Mouse (Mus musculus) heart, embryonic 16.5 days (tissue): ENCODE data around the gene Ndrg3. TPM values are rescaled to one million over a fixed set of nuclear protein-coding genes. Genes with fewer than 3 reads are reported as not detected.
A peak's percentile ranks its signal among the peaks of the same experiment; 100 is the strongest.

Source experiments
- ATAC-seq: fragments of 200-750 bp; cut with Nextera tagmentation; replicated peaks from 2 replicates; pipeline ENCODE4 v1.8.0; 2017; ENCODE audit warnings: moderate number of reproducible peaks; ENCODE audit not compliant: insufficient read depth, low FRiP score; ENCODE audit errors: extremely low read depth
- H3K27ac ChIP-seq: fragments of 300-500 bp; sonication (generic); 2 replicates; pipeline ENCODE4 v1.5.1; 2014; ENCODE audit warnings: mild to moderate bottlenecking, low read length, control low read depth, moderate library complexity
- H3K27me3 ChIP-seq: fragments of 300-500 bp; sonication (generic); 2 replicates; pipeline ENCODE4 v1.6.1; 2014; ENCODE audit warnings: low read length, mixed read lengths; ENCODE audit not compliant: control insufficient read depth, insufficient read depth
- H3K36me3 ChIP-seq: fragments of 300-500 bp; sonication (generic); 2 replicates; pipeline ENCODE4 v1.6.1; 2014; ENCODE audit not compliant: control insufficient read depth, insufficient read depth
- H3K4me1 ChIP-seq: fragments of 300-500 bp; sonication (generic); 2 replicates; pipeline ENCODE4 v1.6.1; 2014; ENCODE audit warnings: low read length, mixed read lengths; ENCODE audit not compliant: control insufficient read depth, insufficient read depth
- H3K4me2 ChIP-seq: fragments of 300-500 bp; sonication (generic); 2 replicates; pipeline ENCODE4 v1.6.1; 2014; ENCODE audit warnings: low read depth, mild to moderate bottlenecking, control low read depth, low read length
- H3K4me3 ChIP-seq: fragments of 300-500 bp; sonication (generic); 2 replicates; pipeline ENCODE4 v1.5.1; 2014; ENCODE audit warnings: mild to moderate bottlenecking, control low read depth, low read length
- H3K9ac ChIP-seq: fragments of 300-500 bp; sonication (generic); 2 replicates; pipeline ENCODE4 v1.6.1; 2014; ENCODE audit warnings: low read length, control low read depth
- H3K9me3 ChIP-seq: fragments of 300-500 bp; sonication (generic); replicated peaks from 2 replicates; pipeline ENCODE4 v1.6.1; 2016; ENCODE audit warnings: low read length; ENCODE audit not compliant: control insufficient read depth
- WGBS: fragments of 180-500 bp; shearing (Covaris S2); extraction: QIAGEN DNeasy Blood & Tissue Kit; methylation state at CpG from one replicate; pipeline ENCODE4 v1.1.7; 2014; 5-methylcytosine and 5-hydroxymethylcytosine counted together
- polyA plus RNA-seq: library from polyadenylated mRNA; unstranded; fragments of >200 nt; fragmentation: Nextera tagmentation; extraction: Ambion mirVana; gene quantifications from 2 replicates; pipeline ENCODE4 v1.2.1, GENCODE M21; 2015

Ndrg3 gene
- polyA plus RNA-seq, 1 experiment from 2014 or later = 60.0 TPM

GRCm38 (mm10) chr2:157028261-157028660 lies 36.4 kb upstream of the Ndrg3 start:
- Histone ChIP-seq H3K4me3 (no peak overlapping the region), H3K27ac (peak overlapping the region; percentile 65), H3K4me2 (no peak overlapping the region), H3K4me1 (peaks cover 6% of the 10 kb centered on the region), H3K36me3 (peaks cover 77% of the 10 kb centered on the region), H3K27me3 (no peaks in the 10 kb centered on the region), H3K9me3 (peaks cover 7% of the 10 kb centered on the region), H3K9ac (no peak overlapping the region)
- no peak for ATAC-seq
- 88% methylated on average over 4 of the region's 4 CpGs for WGBS

GRCm38 (mm10) chr2:157027106-157028008 lies 35.5 kb upstream of the Ndrg3 start:
- Histone ChIP-seq H3K4me2 (no peak overlapping the region), H3K9ac (no peak overlapping the region), H3K4me1 (peaks cover 6% of the 10 kb centered on the region), H3K27me3 (no peaks in the 10 kb centered on the region), H3K4me3 (no peak overlapping the region), H3K9me3 (peaks cover 7% of the 10 kb centered on the region), H3K27ac (peak overlapping the region; percentile 65), H3K36me3 (peaks cover 77% of the 10 kb centered on the region)
- 63% methylated on average over 21 of the region's 21 CpGs for WGBS
- peak; percentile 80 for ATAC-seq

- 97% methylated on average over 16 of the region's 16 CpGs for WGBS
- no peaks in the 10 kb centered on the region for H3K27me3 ChIP-seq
- H3K9ac ChIP-seq = no peak overlapping the region
- H3K36me3 ChIP-seq = peaks cover 85% of the 10 kb centered on the region
- H3K4me1 ChIP-seq = peaks cover 4% of the 10 kb centered on the region; the same call in 1 of the 2 replicates
- no peak overlapping the region for H3K4me2 ChIP-seq
- no peak overlapping the region for H3K27ac ChIP-seq
- no peak overlapping the region for H3K4me3 ChIP-seq
- peaks cover 7% of the 10 kb centered on the region for H3K9me3 ChIP-seq
- ATAC-seq = no peak
Observed at GRCm38 (mm10) chr2:157021156-157021555, 29.3 kb upstream of the Ndrg3 start.

GRCm38 (mm10) chr2:157019228-157019627 lies 27.4 kb upstream of the Ndrg3 start:
- WGBS = 87% methylated on average over 4 of the region's 4 CpGs
- Histone ChIP-seq H3K4me2 (no peak overlapping the region), H3K9ac (no peak overlapping the region), H3K4me3 (no peak overlapping the region), H3K4me1 (peaks cover 4% of the 10 kb centered on the region; the same call in 1 of the 2 replicates), H3K36me3 (peaks cover 71% of the 10 kb centered on the region), H3K27ac (no peak overlapping the region), H3K27me3 (no peaks in the 10 kb centered on the region), H3K9me3 (no peaks in the 10 kb centered on the region)
- no peak for ATAC-seq

GRCm38 (mm10) chr2:157016529-157017270 lies 24.8 kb upstream of the Ndrg3 start:
- no peak overlapping the region for H3K4me2 ChIP-seq
- ATAC-seq = peak; percentile 33; the same call in 1 of the 2 replicates
- 44% methylated on average over 18 of the region's 18 CpGs for WGBS
- H3K4me3 ChIP-seq = no peak overlapping the region
- no peaks in the 10 kb centered on the region for H3K27me3 ChIP-seq
- no peak overlapping the region for H3K9ac ChIP-seq
- peaks cover 4% of the 10 kb centered on the region; the same call in 1 of the 2 replicates for H3K4me1 ChIP-seq
- H3K27ac ChIP-seq = no peak overlapping the region
- H3K36me3 ChIP-seq = peaks cover 46% of the 10 kb centered on the region
- H3K9me3 ChIP-seq = no peaks in the 10 kb centered on the region

GRCm38 (mm10) chr2:157012341-157012740 lies 20.5 kb upstream of the Ndrg3 start:
- Histone ChIP-seq H3K27ac (no peak overlapping the region), H3K9me3 (no peaks in the 10 kb centered on the region), H3K9ac (no peak overlapping the region), H3K4me2 (no peak overlapping the region), H3K27me3 (no peaks in the 10 kb centered on the region), H3K4me1 (peaks cover 11% of the 10 kb centered on the region; the same call in 1 of the 2 replicates), H3K4me3 (no peak overlapping the region), H3K36me3 (peaks cover 11% of the 10 kb centered on the region)
- WGBS = 72% methylated on average over 6 of the region's 6 CpGs
- ATAC-seq = no peak

GRCm38 (mm10) chr2:157010634-157011310 lies 18.9 kb upstream of the Ndrg3 start:
- Histone ChIP-seq H3K9me3 (no peaks in the 10 kb centered on the region), H3K27me3 (no peaks in the 10 kb centered on the region), H3K4me1 (peaks cover 15% of the 10 kb centered on the region), H3K36me3 (peaks cover 3% of the 10 kb centered on the region; the same call in 1 of the 2 replicates), H3K4me2 (no peak overlapping the region), H3K9ac (no peak overlapping the region), H3K27ac (no peak overlapping the region), H3K4me3 (no peak overlapping the region)
- ATAC-seq = no peak
- WGBS = 39% methylated on average over 11 of the region's 11 CpGs

- Histone ChIP-seq H3K27ac (no peak overlapping the region), H3K36me3 (peaks cover 3% of the 10 kb centered on the region; the same call in 1 of the 2 replicates), H3K9ac (no peak overlapping the region), H3K4me3 (no peak overlapping the region), H3K27me3 (no peaks in the 10 kb centered on the region), H3K4me2 (no peak overlapping the region), H3K9me3 (no peaks in the 10 kb centered on the region), H3K4me1 (peaks cover 16% of the 10 kb centered on the region)
- no peak for ATAC-seq
Observed at GRCm38 (mm10) chr2:157010121-157010520, 18.3 kb upstream of the Ndrg3 start.
